Mouse (Mus musculus) leukemia stem cell, adult 10-12 weeks (primary cell): ENCODE results near the gene Crot. TPM values are rescaled to one million over a fixed set of nuclear protein-coding genes. Genes with fewer than 3 reads are reported as not detected.

ENCODE experiments used
- polyA plus RNA-seq: library from polyadenylated mRNA; stranded (reverse); fragments of >175 nt; gene quantifications from 2 replicates; pipeline ENCODE4 v1.2.3, GENCODE M21; 2012; ENCODE audit warnings: low replicate concordance

Crot gene
- polyA plus RNA-seq, result 0.26 and 1.2 TPM in 2 replicates

DNA sequence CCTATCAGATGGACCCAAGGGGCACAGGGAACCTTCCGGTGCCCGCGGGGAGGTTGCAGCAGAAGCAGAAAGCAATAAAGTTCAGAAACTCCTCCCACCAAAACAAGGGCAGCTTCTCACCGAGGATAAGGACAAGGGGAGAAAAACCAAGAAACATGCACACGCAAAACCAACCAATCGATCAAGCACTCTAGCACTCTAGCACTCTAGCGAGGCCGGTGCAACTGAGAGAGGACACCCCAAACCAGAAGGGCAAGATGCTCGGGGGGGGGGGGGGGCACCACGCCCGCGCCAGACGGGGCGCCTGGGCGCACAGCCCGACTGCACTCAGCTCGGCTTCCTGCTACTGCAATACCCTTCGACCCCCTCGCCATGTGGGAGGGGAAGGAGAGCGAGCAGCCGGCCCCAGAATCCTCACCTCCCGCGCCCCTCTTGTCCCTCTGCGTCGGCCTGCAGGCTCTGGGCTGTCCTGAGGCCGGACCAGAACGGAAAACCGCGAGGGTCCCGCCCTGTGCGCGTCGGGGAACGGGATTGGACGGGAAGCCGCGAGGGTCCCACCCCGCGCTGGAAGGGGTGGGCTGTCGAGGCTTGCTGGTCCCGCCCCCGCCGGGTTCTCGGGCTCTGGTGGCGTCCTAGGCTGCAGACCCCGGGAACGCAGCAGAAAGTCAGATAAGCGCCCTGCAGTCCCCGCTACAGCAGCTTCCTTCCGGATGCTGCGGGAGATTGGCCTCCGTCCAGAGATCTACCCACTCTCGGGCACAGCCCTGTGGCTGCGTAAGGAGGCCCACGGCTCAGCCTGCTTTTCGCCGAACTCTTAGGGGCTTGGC lies at the start of gene Crot:
TSS of gene Crot (minus strand) at position 639 of the 827 bp plus-strand sequence.

Other genes starting within 250 kb of the Crot start
- gene Abcb1b, start 199.2 kb downstream of the Crot start, polyA plus RNA-seq, result 0.44 and 1.0 TPM in 2 replicates
- 23.3 and 76.1 TPM in 2 replicates for gene Abcb4, start 103.6 kb downstream of the Crot start, polyA plus RNA-seq
- 14.8 and 15.0 TPM in 2 replicates for gene Tmem243, start 103.3 kb upstream of the Crot start, polyA plus RNA-seq
- gene Dmtf1, start 164.5 kb upstream of the Crot start, polyA plus RNA-seq, result 0.90 and 1.9 TPM in 2 replicates